Mouse (Mus musculus): ENCODE measurements at regions not wholly inside any gene's neighbourhood (a gene's known extent, or its start where the extent isn't known, plus 50 kb on each side); places are given as distances from the start of the nearest gene placed in this dataset.

GRCm38 (mm10) chr15:60693751-60694500 lies 159.7 kb downstream of the Fam84b start:
- TF ChIP-seq MYOD1 (IDR thresholded peaks at IDR 0.05; ENCODE audit: control insufficient read depth, insufficient read length, low read depth), result no peak
- TF ChIP-seq CTCF (IDR thresholded peaks at IDR 0.05; ENCODE audit: control insufficient read depth, insufficient read depth, insufficient read length), result no peak
- no peak for TF ChIP-seq CEBPB (IDR thresholded peaks at IDR 0.05; ENCODE audit: low read depth)
- TF ChIP-seq USF1 (IDR thresholded peaks at IDR 0.05; ENCODE audit: low read depth), result no peak
- no peak for TF ChIP-seq MYOG (IDR thresholded peaks at IDR 0.05; ENCODE audit: control insufficient read depth, extremely low read depth, insufficient read length)
- TF ChIP-seq MAX (IDR thresholded peaks at IDR 0.05), result no peak
- no peak for TF ChIP-seq FOSL1 (IDR thresholded peaks at IDR 0.05; ENCODE audit: insufficient read depth, low read length, poor library complexity, severe bottlenecking)

GRCm38 (mm10) chr15:60692718-60693597 lies 160.6 kb downstream of the Fam84b start:
- Histone ChIP-seq H3K79me2 (ENCODE audit: control insufficient read depth, insufficient read depth) (no peaks in the 10 kb centered on the region), H3K4me3 (ENCODE audit: insufficient read depth, poor library complexity, severe bottlenecking) (no peak overlapping the region), H3ac (ENCODE audit: control insufficient read depth, insufficient read length, low read depth) (no peak overlapping the region), H3K79me3 (ENCODE audit: low read depth) (no peaks in the 10 kb centered on the region), H3K27me3 (ENCODE audit: control insufficient read depth, insufficient read depth, insufficient read length) (no peaks in the 10 kb centered on the region), H3K36me3 (ENCODE audit: control insufficient read depth, insufficient read depth) (no peaks in the 10 kb centered on the region)
- no peak for TF ChIP-seq FOSL1 (IDR thresholded peaks at IDR 0.05; ENCODE audit: insufficient read depth, low read length, poor library complexity, severe bottlenecking)
- no peak for TF ChIP-seq USF1 (IDR thresholded peaks at IDR 0.05; ENCODE audit: low read depth)
- TF ChIP-seq MYOG (IDR thresholded peaks at IDR 0.05; ENCODE audit: control insufficient read depth, extremely low read depth, insufficient read length), result no peak
- TF ChIP-seq CTCF (IDR thresholded peaks at IDR 0.05; ENCODE audit: control insufficient read depth, insufficient read depth, insufficient read length), result no peak
- TF ChIP-seq MAX (IDR thresholded peaks at IDR 0.05), result no peak
- no peak for TF ChIP-seq MYOD1 (IDR thresholded peaks at IDR 0.05; ENCODE audit: control insufficient read depth, insufficient read length, low read depth)
- no peak for TF ChIP-seq CEBPB (IDR thresholded peaks at IDR 0.05; ENCODE audit: low read depth)

More at GRCm38 (mm10) chr15:60693751-60694500, 159.7 kb downstream of the Fam84b start:
- H3ac ChIP-seq (ENCODE audit: control insufficient read depth, insufficient read length, low read depth), result no peak overlapping the region
- H3K36me3 ChIP-seq (ENCODE audit: control insufficient read depth, insufficient read depth), result no peaks in the 10 kb centered on the region
- no peak overlapping the region for H3K4me3 ChIP-seq (ENCODE audit: insufficient read depth, poor library complexity, severe bottlenecking)
- no peaks in the 10 kb centered on the region for H3K27me3 ChIP-seq (ENCODE audit: control insufficient read depth, insufficient read depth, insufficient read length)
- H3K79me2 ChIP-seq (ENCODE audit: control insufficient read depth, insufficient read depth), result no peaks in the 10 kb centered on the region
- no peaks in the 10 kb centered on the region for H3K79me3 ChIP-seq (ENCODE audit: low read depth)

GRCm38 (mm10) chr15:60692149-60692548 lies 161.4 kb downstream of the Fam84b start:
- no peak for TF ChIP-seq USF1 (IDR thresholded peaks at IDR 0.05; ENCODE audit: low read depth)
- no peak for TF ChIP-seq CEBPB (IDR thresholded peaks at IDR 0.05; ENCODE audit: low read depth)
- TF ChIP-seq CTCF (IDR thresholded peaks at IDR 0.05; ENCODE audit: control insufficient read depth, insufficient read depth, insufficient read length), result no peak
- TF ChIP-seq MYOG (IDR thresholded peaks at IDR 0.05; ENCODE audit: control insufficient read depth, extremely low read depth, insufficient read length), result no peak
- no peak for TF ChIP-seq MAX (IDR thresholded peaks at IDR 0.05)
- TF ChIP-seq FOSL1 (IDR thresholded peaks at IDR 0.05; ENCODE audit: insufficient read depth, low read length, poor library complexity, severe bottlenecking), result no peak
- TF ChIP-seq MYOD1 (IDR thresholded peaks at IDR 0.05; ENCODE audit: control insufficient read depth, insufficient read length, low read depth), result no peak
- no peaks in the 10 kb centered on the region for H3K79me2 ChIP-seq (ENCODE audit: control insufficient read depth, insufficient read depth)
- no peak overlapping the region for H3ac ChIP-seq (ENCODE audit: control insufficient read depth, insufficient read length, low read depth)
- H3K79me3 ChIP-seq (ENCODE audit: low read depth), result no peaks in the 10 kb centered on the region
- no peak overlapping the region for H3K4me3 ChIP-seq (ENCODE audit: insufficient read depth, poor library complexity, severe bottlenecking)
- H3K27me3 ChIP-seq (ENCODE audit: control insufficient read depth, insufficient read depth, insufficient read length), result no peaks in the 10 kb centered on the region
- no peaks in the 10 kb centered on the region for H3K36me3 ChIP-seq (ENCODE audit: control insufficient read depth, insufficient read depth)

GRCm38 (mm10) chr15:60677397-60677796 lies 176.2 kb downstream of the Fam84b start:
- no peaks in the 10 kb centered on the region for H3K79me2 ChIP-seq (ENCODE audit: control insufficient read depth, insufficient read depth)
- H3K27me3 ChIP-seq (ENCODE audit: control insufficient read depth, insufficient read depth, insufficient read length), result no peaks in the 10 kb centered on the region
- no peak overlapping the region for H3ac ChIP-seq (ENCODE audit: control insufficient read depth, insufficient read length, low read depth)
- H3K79me3 ChIP-seq (ENCODE audit: low read depth), result no peaks in the 10 kb centered on the region
- no peak overlapping the region for H3K4me3 ChIP-seq (ENCODE audit: insufficient read depth, poor library complexity, severe bottlenecking)
- no peaks in the 10 kb centered on the region for H3K36me3 ChIP-seq (ENCODE audit: control insufficient read depth, insufficient read depth)
- no peak for TF ChIP-seq USF1 (IDR thresholded peaks at IDR 0.05; ENCODE audit: low read depth)
- TF ChIP-seq MYOG (IDR thresholded peaks at IDR 0.05; ENCODE audit: control insufficient read depth, extremely low read depth, insufficient read length), result no peak
- TF ChIP-seq MAX (IDR thresholded peaks at IDR 0.05), result no peak
- TF ChIP-seq CEBPB (IDR thresholded peaks at IDR 0.05; ENCODE audit: low read depth), result no peak
- no peak for TF ChIP-seq MYOD1 (IDR thresholded peaks at IDR 0.05; ENCODE audit: control insufficient read depth, insufficient read length, low read depth)
- TF ChIP-seq FOSL1 (IDR thresholded peaks at IDR 0.05; ENCODE audit: insufficient read depth, low read length, poor library complexity, severe bottlenecking), result no peak
- no peak for TF ChIP-seq CTCF (IDR thresholded peaks at IDR 0.05; ENCODE audit: control insufficient read depth, insufficient read depth, insufficient read length)

GRCm38 (mm10) chr15:60657572-60657971 lies 196.0 kb downstream of the Fam84b start:
- TF ChIP-seq FOSL1 (IDR thresholded peaks at IDR 0.05; ENCODE audit: insufficient read depth, low read length, poor library complexity, severe bottlenecking), result no peak
- TF ChIP-seq MYOD1 (IDR thresholded peaks at IDR 0.05; ENCODE audit: control insufficient read depth, insufficient read length, low read depth), result no peak
- no peak for TF ChIP-seq USF1 (IDR thresholded peaks at IDR 0.05; ENCODE audit: low read depth)
- no peak for TF ChIP-seq MAX (IDR thresholded peaks at IDR 0.05)
- TF ChIP-seq CEBPB (IDR thresholded peaks at IDR 0.05; ENCODE audit: low read depth), result no peak
- no peak for TF ChIP-seq MYOG (IDR thresholded peaks at IDR 0.05; ENCODE audit: control insufficient read depth, extremely low read depth, insufficient read length)
- TF ChIP-seq CTCF (IDR thresholded peaks at IDR 0.05; ENCODE audit: control insufficient read depth, insufficient read depth, insufficient read length), result no peak
- Histone ChIP-seq H3K27me3 (ENCODE audit: control insufficient read depth, insufficient read depth, insufficient read length) (no peaks in the 10 kb centered on the region), H3K79me2 (ENCODE audit: control insufficient read depth, insufficient read depth) (no peaks in the 10 kb centered on the region), H3K79me3 (ENCODE audit: low read depth) (no peaks in the 10 kb centered on the region), H3K36me3 (ENCODE audit: control insufficient read depth, insufficient read depth) (no peaks in the 10 kb centered on the region), H3ac (ENCODE audit: control insufficient read depth, insufficient read length, low read depth) (no peak overlapping the region), H3K4me3 (ENCODE audit: insufficient read depth, poor library complexity, severe bottlenecking) (no peak overlapping the region)

Data from C2C12 (cell line).